Mouse (Mus musculus): ENCODE data around the gene Acsl1.

GRCm38 (mm10) chr8:46477747-46478458 is 7.1 kb downstream of the Acsl1 start:
- TF ChIP-seq CTCF (IDR thresholded peaks at IDR 0.05; ENCODE audit: borderline replicate concordance, insufficient read depth, low read length) (no peak), POLR2A (IDR thresholded peaks at IDR 0.05; ENCODE audit: low read depth, low read length) (no peak)
